Mouse (Mus musculus): ENCODE measurements around the gene Spata22. TPM values are rescaled to one million over a fixed set of nuclear protein-coding genes. Genes with fewer than 3 reads are reported as not detected.

Gene Spata22
- total and polyA plus RNA-seq, 3 experiments: not detected

- Histone ChIP-seq H3K79me2 (replicated peaks; ENCODE audit: control insufficient read depth, extremely low read depth, insufficient read depth, poor library complexity, severe bottlenecking) (no peaks in the 10 kb centered on the region), H3K4me2 (ENCODE audit: insufficient read depth, low read depth, poor library complexity, severe bottlenecking) (no peak within 1 kb of the TSS), H3K4me3 (replicated peaks in 1 of 3; ENCODE audit: low read depth in 2 of 3, low read length in 2 of 3, poor library complexity in 1 of 3) (no peak within 1 kb of the TSS), H3K27ac (ENCODE audit: insufficient read depth, low read depth) (no peak within 1 kb of the TSS), H3K27me3 (replicated peaks) (peaks cover 66% of the 10 kb centered on the region), H3K9me3 (replicated peaks; ENCODE audit: low read length) (no peaks in the 10 kb centered on the region), H3K36me3 (replicated peaks in 1 of 2; ENCODE audit: control insufficient read depth in 1 of 2, insufficient read depth in 1 of 2, low read length in 1 of 2) (no peaks in the 10 kb centered on the region), H3K4me1 (ENCODE audit: control insufficient read depth in 1 of 2, insufficient read depth in 2 of 2) (no peaks in the 10 kb centered on the region), H3K9ac (ENCODE audit: insufficient read depth, low read depth) (no peak within 1 kb of the TSS)
- DNase-seq (ENCODE audit: extremely low read depth): no peak
- in situ Hi-C loops (cut with MboI; ENCODE audit: low pct_ligation_motif_present, low pct_unique_long_range_greater_than_20kb, low sequenced_read_pairs) (no loop called here), dilution Hi-C loops (cut with MboI; ENCODE audit: extremely low pct_ligation_motif_present, extremely low pct_unique_long_range_greater_than_20kb, low sequenced_read_pairs) (no loop called here)
- TF ChIP-seq UBTF (IDR thresholded peaks at IDR 0.05; ENCODE audit: low read depth, low read length) (no peak), ZC3H11A (IDR thresholded peaks at IDR 0.05; ENCODE audit: low read depth, low read length) (no peak), POLR2A (IDR thresholded peaks at IDR 0.05; ENCODE audit: low read depth, low read length) (no peak), RAD21 (IDR thresholded peaks at IDR 0.05; ENCODE audit: low read depth, low read length) (no peak), E2F4 (IDR thresholded peaks at IDR 0.05; ENCODE audit: insufficient replicate concordance, low read depth, low read length) (no peak), CTCF (conservative IDR thresholded peaks at IDR 0.05 in 1 of 2, IDR thresholded peaks at IDR 0.05 in 1 of 2; ENCODE audit: low read depth in 2 of 2, low read length in 2 of 2) (no peak), ZKSCAN1 (IDR thresholded peaks at IDR 0.05; ENCODE audit: borderline replicate concordance, low read depth, low read length) (no peak), MAZ (IDR thresholded peaks at IDR 0.05; ENCODE audit: low read depth, low read length) (no peak), EP300 (IDR thresholded peaks at IDR 0.05; ENCODE audit: low read length) (no peak), BHLHE40 (IDR thresholded peaks at IDR 0.05; ENCODE audit: low read depth, low read length) (no peak), PAX5 (IDR thresholded peaks at IDR 0.05; ENCODE audit: low read length) (no peak), USF2 (conservative IDR thresholded peaks at IDR 0.05; ENCODE audit: low read depth, low read length) (no peak)
These were observed 20.9 kb downstream of the Spata22 start, which contains the start of gene Olfr20 for GRCm38 (mm10) chr11:73350483-73350882. Olfr20 (plus strand) TSS chr11:73350783.

GRCm38 (mm10) chr11:73370946-73371345 lies 41.4 kb downstream of the Spata22 start, which contains the start of gene Olfr376:
Olfr376 (plus strand) TSS chr11:73371246.
- TF ChIP-seq ETS1 (conservative IDR thresholded peaks at IDR 0.05; ENCODE audit: low read depth, low read length) (no peak), KAT2A (IDR thresholded peaks at IDR 0.05; ENCODE audit: insufficient replicate concordance, low read length) (no peak), ZKSCAN1 (IDR thresholded peaks at IDR 0.05; ENCODE audit: borderline replicate concordance, low read depth, low read length) (no peak), HCFC1 (IDR thresholded peaks at IDR 0.05; ENCODE audit: low read depth, low read length) (no peak), BHLHE40 (IDR thresholded peaks at IDR 0.05; ENCODE audit: low read depth, low read length) (no peak), IRF4 (IDR thresholded peaks at IDR 0.05; ENCODE audit: low read depth, low read length) (no peak), ELF1 (IDR thresholded peaks at IDR 0.05; ENCODE audit: low read depth, low read length) (no peak), ZNF384 (IDR thresholded peaks at IDR 0.05; ENCODE audit: low read depth, low read length) (no peak), CHD1 (IDR thresholded peaks at IDR 0.05; ENCODE audit: low read depth, low read length) (no peak), TCF12 (IDR thresholded peaks at IDR 0.05; ENCODE audit: low read depth, low read length) (no peak), GABPA (IDR thresholded peaks at IDR 0.05; ENCODE audit: insufficient replicate concordance, low read depth, low read length) (no peak), ZC3H11A (IDR thresholded peaks at IDR 0.05; ENCODE audit: low read depth, low read length) (no peak), JUN (IDR thresholded peaks at IDR 0.05; ENCODE audit: insufficient read depth, low read depth, low read length) (no peak), MEF2A (IDR thresholded peaks at IDR 0.05; ENCODE audit: borderline replicate concordance, low read depth, low read length) (no peak)
- H3K9me3 ChIP-seq (replicated peaks; ENCODE audit: low read length): peaks cover 2% of the 10 kb centered on the region
- no peak within 1 kb of the TSS for H3K27ac ChIP-seq (ENCODE audit: insufficient read depth, low read depth)
- H3K36me3 ChIP-seq (replicated peaks in 1 of 2; ENCODE audit: control insufficient read depth in 1 of 2, insufficient read depth in 1 of 2, low read length in 1 of 2): no peaks in the 10 kb centered on the region
- dilution Hi-C loops (cut with MboI; ENCODE audit: extremely low pct_ligation_motif_present, extremely low pct_unique_long_range_greater_than_20kb, low sequenced_read_pairs): no loop called here
- no peak within 1 kb of the TSS for H3K4me2 ChIP-seq (ENCODE audit: insufficient read depth, low read depth, poor library complexity, severe bottlenecking)
- H3K4me3 ChIP-seq (replicated peaks in 1 of 3; ENCODE audit: low read depth in 2 of 3, low read length in 2 of 3, poor library complexity in 1 of 3): no peak within 1 kb of the TSS
- no peak within 1 kb of the TSS for H3K9ac ChIP-seq (ENCODE audit: insufficient read depth, low read depth)
- H3K4me1 ChIP-seq (ENCODE audit: control insufficient read depth in 1 of 2, insufficient read depth in 2 of 2): peaks cover 0 to 3% of the 10 kb centered on the region in 2 experiments; a peak in 1 of 4 replicates
- no peaks in the 10 kb centered on the region for H3K79me2 ChIP-seq (replicated peaks; ENCODE audit: control insufficient read depth, extremely low read depth, insufficient read depth, poor library complexity, severe bottlenecking)
- in situ Hi-C loops (cut with MboI; ENCODE audit: low pct_ligation_motif_present, low pct_unique_long_range_greater_than_20kb, low sequenced_read_pairs): no loop called here
- peaks cover 55% of the 10 kb centered on the region for H3K27me3 ChIP-seq (replicated peaks)
- DNase-seq (ENCODE audit: extremely low read depth): no peak

Data from CH12.LX (cell line).